Mouse (Mus musculus) lung, adult 18-20 months (tissue): ENCODE data around the gene Lrrc4b.

Source experiments
- DNase-seq, 2 experiments: peaks; one replicate each; pipeline ENCODE4 v3.0.0; 2022; ENCODE audit warnings: mixed read lengths in 2 of 2

The Lrrc4b gene

GRCm38 (mm10) chr7:44490281-44490680 is 61.5 kb downstream of the Lrrc4b start:
- DNase-seq = peak in 1 of 2 experiments; percentile 1

DNA sequence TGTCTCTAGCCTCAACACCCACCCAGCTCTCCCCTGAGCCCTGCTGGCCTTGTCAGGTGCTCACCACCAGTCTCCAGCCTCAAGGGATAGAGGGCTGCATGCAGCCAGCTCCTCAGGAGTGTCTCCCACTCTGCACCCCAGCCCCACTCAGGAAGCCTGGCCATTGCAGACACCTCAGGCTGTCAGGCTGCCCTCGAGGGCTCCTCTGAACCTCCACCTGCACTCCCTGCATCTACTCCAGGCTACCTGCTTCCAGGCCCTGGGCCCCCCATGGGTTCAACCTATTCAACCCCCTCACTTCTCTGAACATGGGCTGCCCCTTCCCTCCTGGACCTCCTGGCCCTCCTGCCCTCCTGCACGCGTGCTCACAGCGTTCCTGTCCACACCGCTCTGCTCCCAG is 62.6 kb downstream of the Lrrc4b start:
- DNase-seq = no peak

GRCm38 (mm10) chr7:44492166-44492826 is 63.5 kb downstream of the Lrrc4b start:
- peak in 1 of 2 experiments; percentile 2 for DNase-seq

DNA sequence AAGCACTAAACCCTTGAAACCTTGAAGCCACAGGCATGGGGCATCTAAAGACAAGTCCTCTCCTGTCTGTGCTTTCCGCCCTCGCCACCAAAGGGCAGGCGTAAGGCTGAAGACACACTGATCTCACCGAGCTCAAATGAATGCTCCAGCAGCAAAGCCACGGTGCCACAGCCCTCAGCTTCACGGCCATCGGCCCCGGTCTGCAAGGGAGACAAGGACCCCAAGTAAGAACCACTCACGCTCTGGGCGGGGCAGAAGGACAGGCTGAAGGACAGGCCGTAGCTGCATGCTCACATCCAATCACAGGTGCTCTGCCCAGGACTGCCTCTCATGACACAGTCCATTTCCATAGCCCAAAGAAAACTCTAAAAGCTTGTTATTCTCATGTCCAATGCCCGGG is 65.9 kb downstream of the Lrrc4b start:
- peak in 1 of 2 experiments; percentile 4 for DNase-seq

- DNase-seq = no peak
Observed at GRCm38 (mm10) chr7:44495086-44495485, 66.3 kb downstream of the Lrrc4b start.

DNA sequence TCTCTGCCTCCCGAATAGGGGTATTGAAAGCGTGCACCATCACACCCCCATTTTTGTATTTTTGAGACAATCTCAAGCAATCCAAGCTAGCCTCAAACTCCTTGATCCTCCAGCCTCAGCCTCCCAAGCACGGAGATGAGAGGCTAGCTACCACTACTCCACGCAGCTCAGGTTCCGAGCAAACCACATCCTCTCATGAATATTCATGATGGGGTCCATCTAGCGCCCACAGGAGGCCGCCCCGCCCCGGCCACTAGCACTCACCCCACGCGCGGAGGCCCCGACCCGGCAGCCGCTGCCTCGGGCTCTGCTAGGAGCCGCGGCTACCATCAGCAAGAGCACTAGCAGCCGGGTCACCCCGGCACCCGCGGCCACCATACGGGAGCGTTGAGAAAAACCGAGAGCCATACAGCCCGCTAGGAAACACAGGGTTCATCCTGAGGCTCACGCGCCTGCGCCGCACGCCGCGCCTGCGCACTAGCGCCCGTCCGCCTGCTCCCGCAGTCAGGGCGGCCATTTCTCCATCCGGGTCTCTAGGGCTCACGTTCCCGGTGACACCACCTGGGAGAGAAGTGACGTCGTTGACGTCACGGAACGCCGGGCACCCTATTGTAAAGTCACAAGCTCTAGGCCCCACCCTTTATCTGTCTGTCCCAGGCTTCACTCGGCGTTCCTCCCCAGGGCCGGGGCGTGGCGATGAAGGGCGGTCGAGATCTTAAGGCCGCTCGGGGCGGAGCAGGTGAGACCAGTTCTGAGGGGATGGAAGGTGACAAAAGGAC is 67.4 kb downstream of the Lrrc4b start, which contains the start of the genes Emc10 and Fam71e1:
TSS of gene Emc10 (minus strand) at position 538 of the 779 bp plus-strand sequence.
TSS of gene Fam71e1 (plus strand) at position 590 of the 779 bp plus-strand sequence.
- DNase-seq = peak; percentile 96 to 98

- no peak for DNase-seq
Observed at GRCm38 (mm10) chr7:44496771-44497109, 67.9 kb downstream of the Lrrc4b start.

GRCm38 (mm10) chr7:44497361-44498055 is 68.7 kb downstream of the Lrrc4b start:
- no peak for DNase-seq

DNA sequence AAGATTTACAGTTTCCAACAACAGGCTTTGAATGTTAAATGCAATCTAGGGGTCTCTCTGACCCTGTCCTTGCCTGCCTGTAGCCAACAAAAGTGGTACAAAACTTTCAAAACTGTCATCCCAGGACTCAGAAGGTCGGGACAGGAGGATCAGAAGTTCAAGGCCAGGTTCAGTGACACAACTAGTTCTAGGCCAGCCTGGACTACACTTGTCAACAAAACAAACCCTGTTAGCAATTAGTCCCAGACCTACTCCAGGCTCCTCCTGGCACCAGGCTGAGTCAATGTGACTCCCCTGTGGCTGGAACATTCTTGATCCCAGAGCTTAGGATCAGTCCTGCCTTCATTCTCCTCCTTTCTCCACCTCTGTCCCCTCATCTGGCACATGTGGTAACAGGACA is 70.1 kb downstream of the Lrrc4b start:
- DNase-seq = no peak

DNA sequence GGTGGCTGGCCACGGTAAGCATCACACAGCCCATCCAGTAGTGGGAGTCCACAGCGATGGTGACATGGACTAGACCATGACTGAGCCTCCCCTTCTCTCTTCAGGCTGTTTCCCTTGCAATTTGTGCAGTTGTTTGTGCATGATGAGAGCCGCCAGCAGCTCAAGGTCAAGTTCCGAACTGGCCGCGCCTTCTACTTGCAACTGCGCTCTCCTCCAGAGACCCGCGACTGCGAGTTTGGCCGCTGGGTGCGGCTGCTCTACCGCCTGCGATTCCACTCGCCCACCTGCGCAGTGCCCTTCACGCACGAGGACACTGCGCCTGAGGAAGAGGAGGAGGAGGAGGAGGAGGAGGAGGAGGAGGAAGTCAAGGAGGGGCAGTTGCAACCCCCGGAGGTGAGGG is 71.2 kb downstream of the Lrrc4b start:
- DNase-seq = no peak

GRCm38 (mm10) chr7:44501563-44502115 is 72.8 kb downstream of the Lrrc4b start:
- DNase-seq = peak; percentile 41 to 52

DNA sequence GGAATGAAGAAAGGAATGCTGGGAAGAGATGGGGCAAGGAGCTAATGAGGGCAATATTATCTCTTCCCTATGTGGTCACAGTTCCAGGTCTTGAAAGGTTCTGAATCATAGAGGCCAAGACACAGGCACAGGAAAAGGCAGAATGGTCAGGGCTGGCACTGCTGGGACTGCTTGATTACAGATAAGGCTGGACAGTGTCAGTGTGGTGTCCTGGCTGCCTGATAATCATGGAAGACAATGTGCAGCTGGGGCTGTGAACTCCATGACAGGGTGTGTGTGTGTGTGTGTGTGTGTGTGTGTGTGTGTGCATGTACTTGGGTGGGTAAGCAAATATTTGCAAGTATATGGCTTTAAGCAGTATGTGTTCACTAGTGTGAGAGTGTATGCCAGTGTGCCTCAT is 78.7 kb downstream of the Lrrc4b start:
- DNase-seq = no peak
